In genomic region chr3:123160792-123161191, GRCm38 (mm10) we compare ENCODE assay signal across 9 mouse cellular contexts.
A peak's percentile ranks its signal among the peaks of the same experiment; 100 is the strongest.
DNase-seq lines count a peak whose midpoint lies in the region; ATAC-seq lines count a peak whose summit lies in the region.
"Had no signal": no experiment of that assay in that cellular context is flagged by ENCODE, and none has a peak within 500 bp of the region (broad histone marks: within the 10 kb centered on the region; RNA-seq: fewer than 3 reads in every experiment).

No protein-coding gene starts in this region.

- no peak overlapping the region for H3K4me2 ChIP-seq in hindbrain, embryonic 11.5 days (replicated peaks; ENCODE audit: low read depth, low read length)
- H3K4me2 ChIP-seq in hindbrain, embryonic 12.5 days (replicated peaks): no peak overlapping the region
- H3K4me2 ChIP-seq: embryonic facial prominence, embryonic 12.5 days had no signal

- no peaks in the 10 kb centered on the region for H3K9me3 ChIP-seq in hindbrain, embryonic 11.5 days (ENCODE audit: control insufficient read depth, low read length)
- H3K9me3 ChIP-seq in hindbrain, embryonic 12.5 days (replicated peaks): no peaks in the 10 kb centered on the region
- no peaks in the 10 kb centered on the region for H3K9me3 ChIP-seq in limb, embryonic 10.5 days (replicated peaks)
- H3K9me3 ChIP-seq: embryonic facial prominence, embryonic 12.5 days had no signal

- WGBS in hindbrain, embryonic 11.5 days: 20% methylated on average over 4 of the region's 4 CpGs
- 19% methylated on average over 4 of the region's 4 CpGs for WGBS in hindbrain, embryonic 12.5 days
- 19% methylated on average over 4 of the region's 4 CpGs for WGBS in limb, embryonic 10.5 days

- no peaks in the 10 kb centered on the region for H3K36me3 ChIP-seq in hindbrain, embryonic 11.5 days (ENCODE audit: control insufficient read depth, insufficient read depth, low read length)
- H3K36me3 ChIP-seq in hindbrain, embryonic 12.5 days: no peaks in the 10 kb centered on the region
- H3K36me3 ChIP-seq in limb, embryonic 10.5 days: no peaks in the 10 kb centered on the region
- H3K36me3 ChIP-seq: embryonic facial prominence, embryonic 12.5 days had no signal

- DNase-seq in hindbrain, embryonic 11.5 days (ENCODE audit: low spot score): peak; percentile 65
- DNase-seq in urinary bladder, postnatal 25 days (ENCODE audit: low spot score): peak; percentile 29
- DNase-seq in urinary bladder, postnatal 36 days (ENCODE audit: low spot score in 2 of 2): no peak
- DNase-seq in cerebellum, adult 9-10 months: peak; percentile 31
- peak; percentile 60 for DNase-seq in limb, embryonic 10.5 days (ENCODE audit: low spot score)
- DNase-seq in right cerebral cortex, postnatal 4 days: peak; percentile 31
- DNase-seq in gastrocnemius, postnatal 4 days (ENCODE audit: low spot score in 2 of 2): no peak

- ATAC-seq in hindbrain, embryonic 11.5 days (ENCODE audit: low FRiP score): no peak
- ATAC-seq in hindbrain, embryonic 12.5 days (ENCODE audit: low FRiP score): no peak

- H3K9ac ChIP-seq in hindbrain, embryonic 11.5 days (ENCODE audit: low read depth, low read length): no peak overlapping the region
- no peak overlapping the region for H3K9ac ChIP-seq in hindbrain, embryonic 12.5 days
- H3K9ac ChIP-seq: embryonic facial prominence, embryonic 12.5 days had no signal

- no peaks in the 10 kb centered on the region; the same call in 1 of the 2 replicates for H3K4me1 ChIP-seq in hindbrain, embryonic 11.5 days (replicated peaks; ENCODE audit: control insufficient read depth, insufficient read depth, low read length)
- peaks cover 3% of the 10 kb centered on the region; the same call in 1 of the 2 replicates for H3K4me1 ChIP-seq in hindbrain, embryonic 12.5 days
- peaks cover 45% of the 10 kb centered on the region for H3K4me1 ChIP-seq in limb, embryonic 10.5 days

- no peaks in the 10 kb centered on the region for H3K27me3 ChIP-seq in hindbrain, embryonic 11.5 days (ENCODE audit: control insufficient read depth, insufficient read depth, low read length)
- H3K27me3 ChIP-seq in hindbrain, embryonic 12.5 days: no peaks in the 10 kb centered on the region
- no peaks in the 10 kb centered on the region for H3K27me3 ChIP-seq in limb, embryonic 10.5 days (ENCODE audit: low read depth, poor library complexity, severe bottlenecking)
- H3K27me3 ChIP-seq: embryonic facial prominence, embryonic 12.5 days had no signal

- H3K4me3 ChIP-seq in hindbrain, embryonic 11.5 days (ENCODE audit: low read depth, low read length): no peak overlapping the region
- no peak overlapping the region for H3K4me3 ChIP-seq in hindbrain, embryonic 12.5 days
- H3K4me3 ChIP-seq in limb, embryonic 10.5 days: no peak overlapping the region
- H3K4me3 ChIP-seq: embryonic facial prominence, embryonic 12.5 days had no signal

- H3K27ac ChIP-seq in hindbrain, embryonic 11.5 days (ENCODE audit: low read depth, low read length): no peak overlapping the region
- no peak overlapping the region for H3K27ac ChIP-seq in hindbrain, embryonic 12.5 days
- H3K27ac ChIP-seq in limb, embryonic 10.5 days: no peak overlapping the region
- H3K27ac ChIP-seq: embryonic facial prominence, embryonic 12.5 days had no signal

Comparison
In these comparisons a context has a peak if more than half of its experiments do, and no peak if none do; other contexts are left out.
1. DNase-seq: peak in hindbrain, embryonic 11.5 days (single experiment), urinary bladder, postnatal 25 days (single experiment), cerebellum, adult 9-10 months (single experiment), limb, embryonic 10.5 days (single experiment) and right cerebral cortex, postnatal 4 days (single experiment); none in urinary bladder, postnatal 36 days (0 of 2) and gastrocnemius, postnatal 4 days (0 of 2).